Mouse (Mus musculus) layer of hippocampus, postnatal 36 days (tissue): ENCODE measurements around the gene Camta1. TPM values are rescaled to one million over a fixed set of nuclear protein-coding genes. Genes with fewer than 3 reads are reported as not detected.
"Not testable (repeated sequence)": the region's sequence is repeated elsewhere in the genome, so short reads cannot be mapped to it uniquely, and the experiment has no call there.

Source experiments
- DNase-seq, 2 experiments: peaks; one replicate each; pipeline ENCODE4 v3.0.0; 2022
- total RNA-seq, 2 experiments: library from RNA; stranded (reverse); gene quantifications; 2 replicates each; pipeline ENCODE4 v1.2.3; 2021

Gene Camta1
- total RNA-seq, 2 experiments from 2014 or later = 279 to 294 TPM

DNA sequence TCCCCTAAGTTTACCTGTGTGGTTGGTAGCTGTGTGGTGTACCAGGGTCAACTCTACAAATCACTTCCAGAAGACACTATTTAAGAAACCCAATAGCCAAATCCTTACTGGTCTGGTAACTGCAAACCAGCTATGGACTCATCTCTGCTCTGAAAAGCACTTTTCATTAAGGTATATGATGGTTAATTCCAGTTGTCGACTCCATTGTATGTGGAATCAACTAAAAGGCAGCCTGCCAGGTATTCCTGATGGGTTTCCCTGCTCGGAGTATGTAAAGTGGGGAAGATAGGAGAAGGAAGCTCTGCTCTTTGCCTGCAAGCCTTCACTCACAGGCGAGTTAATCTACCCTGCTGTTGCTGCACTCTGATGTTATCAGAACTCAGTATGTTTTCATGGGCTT is 815.2 kb downstream of the Camta1 start:
- DNase-seq = no peak

DNA sequence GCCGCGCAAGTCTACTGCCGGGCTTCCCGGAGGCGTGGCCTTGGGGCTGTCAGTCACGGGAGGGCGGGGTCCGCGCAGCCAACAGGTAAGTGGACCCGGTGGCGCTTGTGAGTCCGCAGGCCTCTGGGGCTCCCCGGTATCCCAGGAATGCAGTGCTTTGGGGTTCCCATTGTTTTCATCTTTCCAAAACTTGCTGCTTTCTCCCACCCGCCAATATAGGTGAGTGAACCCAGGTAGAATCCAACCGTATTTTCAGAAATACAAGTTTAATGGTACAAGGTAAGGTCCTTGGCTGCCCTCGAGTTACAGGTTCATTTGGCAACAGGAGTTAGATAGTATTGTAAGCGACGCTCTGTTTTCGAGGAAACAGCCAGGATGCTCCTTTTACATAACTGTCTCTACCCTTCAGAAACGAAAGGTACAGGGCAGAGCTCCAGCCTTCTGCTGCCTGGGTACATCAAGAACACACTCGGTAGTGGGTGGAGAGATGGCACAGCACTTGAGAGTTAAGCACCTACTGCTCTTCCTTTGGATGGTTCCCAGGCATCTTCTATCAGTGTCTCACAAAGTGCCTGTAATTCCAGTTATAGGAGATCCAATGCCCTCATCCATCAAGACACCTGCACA is 816.6 kb downstream of the Camta1 start:
- peak; percentile 50 to 54 for DNase-seq

DNA sequence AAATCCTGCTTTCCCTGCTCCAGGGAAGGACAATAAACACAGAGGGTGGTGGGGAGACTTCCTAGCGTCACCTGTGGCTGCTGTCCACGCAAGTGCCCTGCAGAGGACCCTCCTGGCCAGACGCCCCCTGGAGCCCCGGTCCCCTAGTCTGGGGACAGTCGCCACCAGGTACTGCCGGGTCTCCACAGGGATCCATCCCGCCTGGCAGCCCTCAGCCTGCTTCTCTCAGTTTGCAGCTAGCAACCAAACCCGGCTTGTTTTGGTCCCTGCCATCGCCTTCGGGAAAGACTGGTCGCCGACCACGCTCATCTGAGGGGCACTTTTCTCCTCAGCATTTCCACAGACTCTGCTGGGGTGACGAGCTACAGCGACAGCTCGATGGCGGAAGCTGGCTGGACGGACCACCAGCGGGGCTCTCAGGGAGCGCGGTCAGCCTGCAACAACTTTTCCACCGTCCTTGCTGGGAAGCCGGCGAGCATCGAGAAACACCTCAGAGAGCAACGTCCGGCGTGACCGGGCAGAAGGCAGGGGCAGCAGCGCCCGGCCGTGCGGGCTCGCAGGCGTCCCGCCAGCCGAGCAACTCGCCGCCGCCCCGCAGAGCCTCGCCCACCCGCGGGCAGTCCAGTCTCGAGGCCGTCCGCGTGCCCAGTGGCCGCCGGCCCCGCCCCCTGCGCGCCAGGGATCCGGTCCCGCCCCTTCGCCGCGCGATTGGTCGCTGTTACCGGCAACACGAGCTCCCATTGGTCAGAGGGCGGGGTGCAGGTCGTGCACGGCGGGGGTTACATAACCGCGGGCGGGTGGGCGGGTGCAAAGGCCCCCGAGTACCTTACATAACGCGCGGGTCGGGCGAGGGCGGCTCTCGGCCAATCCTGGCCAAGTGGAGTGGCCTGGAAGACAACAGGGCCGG is 817.4 kb downstream of the Camta1 start, which contains the start of gene Per3:
Gene Per3 (minus strand): TSS at position 629 of the 907 bp plus-strand sequence.
- peak; percentile 97 for DNase-seq

DNA sequence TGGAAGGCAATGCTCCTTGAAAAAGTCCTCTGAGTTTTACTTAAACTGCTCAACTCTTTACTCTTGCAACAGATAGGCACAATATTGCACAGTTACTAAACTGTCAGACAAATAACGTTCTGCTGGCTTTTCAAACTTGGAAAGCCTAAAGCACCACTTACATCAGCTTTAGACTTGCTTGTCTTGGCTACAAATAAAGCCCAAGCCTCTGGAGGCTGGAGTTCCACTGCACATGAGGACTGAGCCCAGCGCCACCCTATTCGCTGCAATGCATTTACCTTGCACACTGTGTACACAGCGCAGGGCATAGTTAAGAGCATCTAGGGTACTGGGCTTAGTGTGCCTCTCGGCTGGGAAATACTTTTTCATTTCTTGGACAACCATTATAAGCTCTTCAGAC is 818.4 kb downstream of the Camta1 start:
- peak in 1 of 2 experiments; percentile 23 for DNase-seq

DNA sequence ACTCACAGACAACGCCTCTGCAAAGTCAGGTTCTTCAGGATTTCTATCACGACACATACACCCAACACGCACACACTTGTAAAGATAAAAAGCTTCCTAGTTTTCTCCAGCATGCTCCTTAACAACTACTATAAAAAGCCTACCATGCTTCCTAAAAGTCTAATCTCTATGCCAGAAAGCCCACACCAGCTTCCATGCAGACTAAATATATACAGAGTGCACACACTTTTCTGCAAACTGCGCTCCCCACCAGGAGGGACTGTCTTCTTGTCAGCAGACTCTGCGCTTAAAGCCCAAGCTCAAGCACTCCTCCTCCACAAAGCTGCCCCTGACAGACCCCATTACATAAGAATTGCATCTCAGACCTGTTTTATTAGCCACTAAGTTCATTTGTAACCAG is 820.2 kb downstream of the Camta1 start:
- no peak for DNase-seq

DNA sequence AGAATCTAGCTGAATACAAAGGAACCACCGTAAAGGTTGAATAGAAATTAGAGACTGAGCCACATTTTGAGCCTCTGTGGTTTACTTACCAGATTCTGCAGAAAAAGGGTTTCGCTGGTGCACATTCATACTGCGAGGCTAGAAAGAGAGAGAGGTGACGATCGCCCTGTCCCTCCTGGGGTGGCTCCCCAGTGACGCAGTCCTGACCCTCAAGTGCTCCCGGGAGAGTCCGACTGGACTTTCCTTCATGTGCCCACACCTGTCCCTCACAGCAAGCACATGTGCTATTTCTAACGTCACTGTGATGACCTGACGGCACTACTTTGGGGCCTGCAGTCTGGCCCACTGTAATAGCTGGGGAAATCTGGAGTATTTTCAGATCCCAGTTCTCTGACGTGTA is 823.9 kb downstream of the Camta1 start:
- no peak for DNase-seq

DNA sequence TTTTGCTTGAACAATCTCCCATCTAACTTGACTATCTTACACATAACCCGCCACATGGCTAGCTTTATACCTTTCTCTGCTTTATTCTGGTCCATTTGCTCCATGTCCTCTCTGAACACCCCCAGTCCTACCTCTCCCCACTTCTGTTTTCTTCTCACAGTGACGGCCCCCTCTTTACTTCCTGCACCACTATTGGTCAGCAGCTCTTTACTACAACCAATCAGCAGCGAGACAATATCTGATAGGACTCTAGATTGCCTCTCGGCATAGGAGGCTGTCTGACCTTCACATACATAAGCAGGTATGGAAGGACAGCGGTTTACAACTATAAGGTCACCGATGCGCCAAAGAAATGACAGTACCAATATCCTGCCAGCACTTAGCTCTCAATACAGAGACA is 825.2 kb downstream of the Camta1 start:
- DNase-seq = no peak

DNA sequence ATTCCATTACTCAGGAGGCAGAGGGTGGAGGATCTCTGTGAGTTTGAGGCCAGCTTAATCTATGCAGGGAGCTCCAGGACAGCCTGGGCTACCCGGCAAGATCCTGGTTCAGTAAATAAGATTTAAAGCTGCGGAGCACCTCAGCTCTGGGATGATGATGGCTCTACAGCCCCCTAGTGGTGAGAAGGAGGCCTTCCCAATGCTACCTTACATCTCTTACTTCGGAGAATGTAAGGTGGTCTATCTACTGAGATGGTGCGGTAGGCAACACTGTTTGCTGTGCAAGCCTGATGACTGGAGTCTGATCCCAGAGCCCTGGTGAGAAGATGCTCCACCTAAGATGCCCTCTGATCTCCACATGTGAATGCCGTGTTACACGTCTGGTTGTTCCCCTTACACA is 834.7 kb downstream of the Camta1 start:
- no peak for DNase-seq

DNA sequence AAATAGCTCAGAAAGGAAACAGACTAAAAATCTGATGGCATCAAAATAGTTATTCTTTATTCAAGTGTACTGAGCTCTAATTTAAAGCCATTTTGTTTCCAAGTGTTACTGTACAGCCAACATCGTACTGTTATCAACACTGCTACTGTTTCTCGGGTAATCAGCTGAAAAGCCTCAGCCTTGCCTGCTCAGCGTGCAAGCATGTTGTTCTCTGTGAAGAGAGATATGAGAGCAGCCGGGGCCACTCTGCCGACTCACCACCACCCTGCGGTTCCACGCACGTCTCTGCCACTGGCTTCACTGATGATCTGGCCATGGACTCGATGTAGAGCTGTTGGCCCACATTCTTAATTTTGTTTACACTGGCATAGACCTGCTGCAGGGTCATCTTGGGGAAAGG is 837.5 kb downstream of the Camta1 start:
- DNase-seq = no peak

DNA sequence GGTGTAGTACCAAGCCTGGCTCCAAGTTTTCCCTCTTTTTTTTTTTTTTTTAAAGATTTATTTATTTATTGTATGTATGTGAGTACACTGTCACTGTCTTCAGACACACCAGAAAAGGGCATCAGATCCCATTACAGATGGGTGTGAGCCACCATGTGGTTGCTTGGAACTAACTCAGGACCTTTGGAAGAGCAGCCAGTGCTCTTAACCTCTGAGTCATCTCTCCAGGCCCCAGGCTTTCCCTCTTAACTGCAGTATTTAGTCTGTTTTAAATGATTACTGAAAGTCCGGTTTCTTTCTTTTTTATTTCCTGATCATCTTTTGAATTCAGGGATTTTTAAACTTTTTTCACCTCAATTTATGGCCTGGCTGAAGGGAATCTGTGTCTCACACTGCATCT is 844.3 kb downstream of the Camta1 start:
- not testable (repeated sequence) for DNase-seq

DNA sequence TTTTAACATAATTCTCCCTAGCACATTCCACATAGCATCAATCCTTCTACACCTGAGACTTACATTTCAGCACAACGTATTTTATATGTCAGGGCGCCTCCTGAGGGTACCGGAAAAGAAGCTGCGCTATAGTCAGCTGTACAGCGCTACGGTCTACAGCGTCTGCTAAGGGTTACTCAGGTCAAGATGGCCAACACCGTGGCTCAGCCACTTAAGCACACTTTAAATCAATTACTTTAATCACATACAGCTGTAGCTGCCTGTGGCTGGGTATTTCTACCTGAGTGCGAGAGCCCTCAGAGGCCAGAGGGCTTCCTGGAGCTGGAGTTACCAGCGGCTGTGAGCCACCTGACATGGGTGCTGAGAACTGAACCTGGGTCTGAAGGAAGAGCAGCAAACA is 845.7 kb downstream of the Camta1 start:
- no peak for DNase-seq

DNA sequence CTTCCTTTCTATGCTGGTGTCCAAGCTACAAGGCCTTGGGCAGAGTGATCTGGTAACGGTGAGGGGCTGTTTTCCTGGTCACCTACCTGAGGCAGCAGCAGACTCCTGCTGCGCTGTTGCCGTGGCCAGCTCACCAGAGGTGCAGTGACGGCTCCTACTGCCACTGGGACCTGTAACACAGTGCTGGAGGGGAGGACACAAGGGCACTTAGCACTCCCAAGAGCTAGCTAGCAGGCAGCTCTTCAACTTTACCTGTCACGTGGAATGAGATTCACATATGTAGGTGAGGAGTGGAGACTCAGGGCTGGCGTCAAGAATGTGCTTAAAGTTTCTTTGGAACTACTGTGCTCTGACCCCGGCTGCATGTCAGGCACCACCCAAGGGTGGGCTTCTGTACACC is 851.4 kb downstream of the Camta1 start:
- DNase-seq = no peak

DNA sequence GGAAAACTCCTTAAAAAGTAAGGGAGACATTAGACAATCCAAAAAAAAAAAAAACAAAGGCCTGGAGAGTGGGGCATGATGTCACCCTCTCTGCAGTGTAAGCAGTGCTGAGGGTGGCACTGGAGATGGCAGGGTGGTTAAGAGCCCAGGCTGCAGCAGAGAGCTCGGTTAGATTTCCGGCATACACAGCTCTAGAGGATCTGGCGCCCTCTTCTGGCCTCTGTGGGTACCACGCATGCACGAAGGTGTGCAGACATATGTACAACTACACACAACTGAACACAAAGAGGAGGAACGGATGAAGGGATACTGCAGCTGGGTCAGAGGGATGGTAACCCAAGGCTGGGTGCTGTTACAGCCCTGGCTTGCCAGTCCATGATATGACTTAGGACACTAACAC is 854.7 kb downstream of the Camta1 start:
- DNase-seq = peak in 1 of 2 experiments; percentile 29

DNA sequence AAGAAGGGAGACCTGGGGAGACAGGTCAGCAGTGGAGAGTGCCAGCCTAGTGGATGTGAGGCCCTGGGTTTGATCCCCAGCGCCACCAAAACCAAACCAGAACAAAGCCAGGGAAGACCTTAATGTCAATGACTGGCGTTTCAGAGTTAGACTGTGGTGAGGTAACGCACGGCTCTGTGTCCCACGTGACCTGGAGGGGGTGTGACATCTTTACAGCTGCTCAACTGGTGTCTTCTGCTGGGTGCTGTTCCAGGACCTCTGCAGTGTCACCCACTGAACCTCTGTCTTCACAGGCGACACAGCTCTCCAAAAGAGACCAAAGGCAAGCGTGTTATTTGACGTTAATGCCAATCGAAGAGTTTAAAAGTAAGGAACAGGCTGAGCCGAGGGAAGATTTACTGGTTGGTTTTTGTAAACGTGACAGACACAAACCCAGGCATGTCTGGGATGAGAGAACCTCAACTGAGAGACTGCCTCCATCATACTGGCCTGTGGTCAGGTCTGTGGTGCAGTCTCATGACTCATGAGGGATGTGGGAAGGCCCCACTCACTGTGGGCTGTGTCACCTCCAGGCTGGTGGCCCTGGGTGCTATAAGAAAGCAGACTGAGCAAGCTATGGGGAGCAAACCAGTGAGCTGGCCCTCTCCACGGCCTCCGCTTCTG is 855.9 kb downstream of the Camta1 start:
- DNase-seq = no peak

DNA sequence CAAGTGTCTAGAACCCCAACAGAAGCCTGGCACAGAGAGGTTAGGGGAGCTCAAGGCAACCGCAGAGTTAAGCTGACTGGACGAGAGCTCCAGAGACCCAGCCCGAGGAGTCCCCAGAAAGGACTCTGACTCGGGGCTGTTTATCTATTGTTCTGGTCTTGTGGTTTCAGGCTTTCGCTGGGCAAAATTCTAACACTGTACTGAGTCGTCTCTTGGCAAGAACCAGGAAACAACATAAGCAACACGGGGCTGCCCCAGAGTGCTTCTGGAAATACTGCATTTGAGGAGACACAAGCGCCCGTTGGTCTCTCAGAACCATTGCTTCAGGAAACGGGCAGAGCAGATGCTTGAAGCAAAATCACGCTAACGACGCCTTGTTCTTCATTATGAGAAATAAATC is 860.3 kb downstream of the Camta1 start:
- DNase-seq = no peak

DNA sequence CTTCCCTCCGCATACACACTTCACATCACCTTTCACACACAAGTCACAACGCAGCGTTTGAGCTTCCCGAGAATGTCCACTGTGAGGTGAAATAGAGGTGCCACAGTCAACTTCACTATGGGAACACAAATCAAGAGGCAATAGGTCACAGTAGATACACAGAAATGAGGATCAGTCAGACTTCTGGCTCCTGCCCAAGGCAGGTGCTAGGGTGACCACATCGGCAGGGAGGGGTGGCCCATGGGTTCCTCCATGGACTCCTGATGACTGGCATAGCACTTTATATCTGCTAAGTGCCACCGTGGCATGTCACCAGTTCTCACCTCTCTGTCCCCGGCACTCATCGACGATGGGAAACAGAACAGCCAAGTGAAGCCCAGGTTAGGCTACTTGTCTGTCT is 863.0 kb downstream of the Camta1 start:
- no peak for DNase-seq

DNA sequence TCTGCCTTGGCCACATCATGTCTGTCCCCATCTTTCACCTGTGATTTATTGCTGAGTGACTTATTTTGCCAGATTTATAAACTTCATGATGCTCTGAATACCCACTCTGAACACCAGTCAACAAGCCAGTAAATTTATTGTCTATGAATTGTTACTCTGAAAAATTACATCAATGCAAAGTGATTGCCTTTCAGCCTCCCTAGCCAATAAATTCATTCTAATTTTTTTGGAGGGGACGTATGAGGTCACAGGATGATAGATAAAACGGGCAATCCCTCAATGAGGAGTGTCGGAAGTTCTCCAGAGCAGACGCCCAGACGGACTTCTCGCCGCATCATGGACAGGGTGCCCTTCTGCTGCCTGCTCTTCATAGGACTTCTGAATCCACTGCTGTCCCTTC is 864.9 kb downstream of the Camta1 start, which contains the start of gene Uts2:
Gene Uts2 (plus strand): TSS at position 301 of the 400 bp plus-strand sequence.
- no peak for DNase-seq

DNA sequence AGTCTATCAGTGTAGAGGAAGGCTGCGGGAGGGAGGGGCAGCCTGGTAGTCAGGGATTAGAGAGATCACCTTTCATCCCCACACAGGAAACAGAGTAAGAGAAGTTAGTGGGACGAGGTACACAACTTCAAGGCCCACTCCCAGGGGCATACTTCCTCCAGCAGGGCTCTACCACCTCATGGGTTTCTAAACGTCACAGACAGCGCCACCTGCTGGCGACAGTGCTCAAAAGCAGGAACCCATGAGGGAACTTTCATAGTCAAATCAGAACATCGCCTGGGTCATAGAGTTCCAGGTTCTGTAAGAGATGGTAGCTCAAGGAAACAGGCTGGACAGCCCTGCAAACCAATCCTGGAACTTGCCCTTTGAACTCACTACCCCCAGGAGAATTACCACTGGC is 871.5 kb downstream of the Camta1 start:
- no peak for DNase-seq

DNA sequence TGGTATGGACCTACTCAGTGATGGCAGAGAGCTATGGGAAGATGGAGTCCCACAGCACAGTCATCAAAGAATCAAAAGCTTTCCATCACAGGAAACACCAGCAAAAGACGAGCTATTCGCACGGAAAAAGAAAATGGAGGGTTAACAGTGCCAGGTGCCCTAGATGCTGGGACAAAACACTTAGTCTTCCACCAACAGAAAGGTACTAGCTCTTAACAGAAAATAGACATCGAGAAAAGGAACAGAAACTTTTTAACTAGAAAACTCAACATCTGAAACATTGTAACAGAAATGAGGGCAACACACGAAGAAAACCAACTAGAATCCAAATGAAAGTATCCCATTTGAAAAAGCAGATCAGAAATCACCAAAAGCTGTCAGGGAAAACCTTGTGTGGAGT is 881.5 kb downstream of the Camta1 start:
- DNase-seq = no peak

DNA sequence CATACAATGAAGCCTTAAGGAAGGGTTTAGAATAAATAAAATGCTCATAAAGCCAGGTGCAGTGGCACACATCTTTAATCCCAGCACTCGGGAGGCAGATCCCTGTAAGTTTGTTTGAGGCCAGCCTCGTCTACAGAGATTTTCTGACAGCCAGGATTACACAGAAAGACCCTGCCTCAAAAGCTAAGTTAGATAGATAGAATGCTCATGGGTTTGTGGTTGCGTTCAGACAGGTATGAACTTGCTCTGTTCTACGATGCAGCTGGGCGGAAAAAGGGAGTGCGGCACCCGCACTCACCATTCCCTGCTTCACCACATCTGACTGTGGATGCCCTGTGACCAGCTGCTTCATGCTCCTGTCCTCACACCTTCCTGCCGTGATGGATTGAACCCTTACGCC is 882.2 kb downstream of the Camta1 start:
- no peak for DNase-seq

DNA sequence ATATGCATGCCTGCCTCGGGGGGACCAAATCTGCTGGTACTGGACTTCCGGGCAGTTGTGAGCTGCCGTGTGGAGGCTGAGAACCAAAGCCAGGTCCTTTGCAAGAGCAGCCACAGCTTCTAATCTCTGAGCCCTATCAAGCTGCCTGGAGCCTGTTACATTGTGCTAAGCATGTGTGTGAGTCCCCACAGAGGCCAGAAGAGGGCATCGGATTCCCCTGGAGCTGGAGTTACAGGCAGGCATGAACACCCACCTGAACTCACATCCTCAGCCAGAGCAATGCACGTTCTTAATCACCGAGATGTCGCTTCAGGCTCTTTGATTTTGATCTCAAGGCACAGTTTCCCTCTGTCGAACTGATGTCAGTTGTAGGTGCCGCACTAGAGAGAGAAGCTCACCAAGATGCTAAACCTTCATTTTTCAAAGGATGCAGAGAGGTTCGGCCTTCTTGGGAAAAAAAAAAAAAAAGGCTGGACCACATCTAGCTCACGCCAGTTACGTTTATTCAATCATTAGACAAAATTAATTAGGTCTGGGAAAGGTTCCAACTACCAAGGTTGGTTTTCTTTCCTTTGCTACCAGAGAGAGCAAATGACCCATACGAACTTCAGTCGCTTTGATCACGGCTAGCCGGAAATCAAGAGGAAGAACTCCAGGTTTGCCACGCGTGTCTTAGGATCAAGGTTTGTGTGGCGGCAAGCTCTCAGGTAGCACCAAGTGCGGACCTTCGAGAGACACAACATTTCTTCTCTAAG is 883.3 kb downstream of the Camta1 start:
- DNase-seq = no peak

DNA sequence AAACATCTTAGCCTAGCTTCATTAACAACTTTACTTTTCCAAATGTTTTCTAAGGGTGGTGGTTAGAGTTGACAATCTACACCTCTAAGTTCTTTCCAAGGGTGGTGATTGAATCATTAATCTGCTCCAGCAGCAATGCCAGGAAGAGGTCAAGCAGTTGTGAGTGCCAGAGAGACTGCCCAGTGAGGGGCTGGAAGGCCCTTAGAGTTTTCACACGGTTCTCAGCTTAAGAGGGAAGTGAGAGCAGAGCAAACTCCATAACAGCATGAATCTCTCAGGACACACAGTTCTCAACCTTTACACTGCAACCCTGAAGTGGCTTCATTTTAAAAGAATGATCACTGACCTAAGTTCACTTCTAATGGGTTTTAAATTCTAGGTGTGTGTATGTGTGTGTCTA is 886.5 kb downstream of the Camta1 start:
- DNase-seq = no peak

DNA sequence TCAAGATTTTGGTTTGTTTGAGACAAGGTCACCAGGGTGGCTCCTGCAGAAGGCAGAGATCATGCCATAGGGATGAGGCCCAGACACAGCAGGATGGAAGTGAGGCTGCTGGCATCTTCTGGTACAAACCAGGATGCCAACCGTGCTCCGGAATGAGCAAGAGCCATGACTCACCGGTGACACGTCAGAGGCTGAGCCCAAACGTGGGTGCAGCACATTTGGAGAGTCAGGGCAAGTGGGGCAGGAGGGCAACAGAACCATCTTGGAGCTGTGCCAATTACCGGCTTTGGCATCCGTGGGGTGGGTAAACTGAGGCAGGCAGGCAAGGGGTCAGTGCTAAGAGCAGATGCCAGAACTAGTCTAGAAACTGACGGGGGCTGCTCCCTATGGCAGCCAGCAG is 888.4 kb downstream of the Camta1 start:
- DNase-seq = no peak
